Mouse (Mus musculus): ENCODE measurements at regions not wholly inside any gene's neighbourhood (a gene's known extent, or its start where the extent isn't known, plus 50 kb on each side); places are given as distances from the start of the nearest gene placed in this dataset.

- H3K27me3 ChIP-seq (ENCODE audit: insufficient read depth, low read length): no peaks in the 10 kb centered on the region
- ATAC-seq (ENCODE audit: extremely low read depth, insufficient number of reproducible peaks, low FRiP score, poor library complexity, severe bottlenecking) (no peak), DNase-seq (ENCODE audit: low spot score) (no peak)
- no peak overlapping the region for H3K4me3 ChIP-seq (ENCODE audit: low read depth, low read length)
- no peaks in the 10 kb centered on the region for H3K9me3 ChIP-seq (replicated peaks)
- TF ChIP-seq CTCF (IDR thresholded peaks at IDR 0.05; ENCODE audit: low read depth, low read length) (no peak), GATA2 (IDR thresholded peaks at IDR 0.05; ENCODE audit: borderline replicate concordance, low read depth, low read length) (no peak), TAL1 (conservative IDR thresholded peaks at IDR 0.05; ENCODE audit: low read depth, low read length) (no peak), POLR2AphosphoS5 (IDR thresholded peaks at IDR 0.05; ENCODE audit: insufficient replicate concordance, low read depth, low read length) (no peak), GATA1 (IDR thresholded peaks at IDR 0.05; ENCODE audit: borderline replicate concordance, low read length) (no peak)
- no peaks in the 10 kb centered on the region for H3K4me1 ChIP-seq (ENCODE audit: insufficient read depth, low read depth, low read length)
- no peaks in the 10 kb centered on the region for H3K36me3 ChIP-seq (replicated peaks)
These were observed 211.0 kb downstream of the Olfr1505 start for GRCm38 (mm10) chr19:14124250-14124827.

- DNase-seq (ENCODE audit: low spot score): no peak
- no peak overlapping the region for H3K4me3 ChIP-seq (ENCODE audit: low read depth, low read length)
- no peak for TF ChIP-seq CTCF (IDR thresholded peaks at IDR 0.05; ENCODE audit: low read depth, low read length)
- no peak for TF ChIP-seq GATA2 (IDR thresholded peaks at IDR 0.05; ENCODE audit: borderline replicate concordance, low read depth, low read length)
- no peak for TF ChIP-seq GATA1 (IDR thresholded peaks at IDR 0.05; ENCODE audit: borderline replicate concordance, low read length)
- TF ChIP-seq POLR2AphosphoS5 (IDR thresholded peaks at IDR 0.05; ENCODE audit: insufficient replicate concordance, low read depth, low read length): no peak
- no peak for TF ChIP-seq TAL1 (conservative IDR thresholded peaks at IDR 0.05; ENCODE audit: low read depth, low read length)
- ATAC-seq (ENCODE audit: extremely low read depth, insufficient number of reproducible peaks, low FRiP score, poor library complexity, severe bottlenecking): no peak
- no peaks in the 10 kb centered on the region for H3K4me1 ChIP-seq (ENCODE audit: insufficient read depth, low read depth, low read length)
- H3K9me3 ChIP-seq (replicated peaks): no peaks in the 10 kb centered on the region
- no peaks in the 10 kb centered on the region for H3K27me3 ChIP-seq (ENCODE audit: insufficient read depth, low read length)
- H3K36me3 ChIP-seq (replicated peaks): no peaks in the 10 kb centered on the region
These were observed 211.7 kb downstream of the Olfr1505 start for GRCm38 (mm10) chr19:14124986-14125385.

- no peaks in the 10 kb centered on the region for H3K9me3 ChIP-seq (replicated peaks)
- no peak for ATAC-seq (ENCODE audit: extremely low read depth, insufficient number of reproducible peaks, low FRiP score, poor library complexity, severe bottlenecking)
These were observed 215.3 kb downstream of the Olfr1505 start for GRCm38 (mm10) chr19:14128397-14129209.

DNA sequence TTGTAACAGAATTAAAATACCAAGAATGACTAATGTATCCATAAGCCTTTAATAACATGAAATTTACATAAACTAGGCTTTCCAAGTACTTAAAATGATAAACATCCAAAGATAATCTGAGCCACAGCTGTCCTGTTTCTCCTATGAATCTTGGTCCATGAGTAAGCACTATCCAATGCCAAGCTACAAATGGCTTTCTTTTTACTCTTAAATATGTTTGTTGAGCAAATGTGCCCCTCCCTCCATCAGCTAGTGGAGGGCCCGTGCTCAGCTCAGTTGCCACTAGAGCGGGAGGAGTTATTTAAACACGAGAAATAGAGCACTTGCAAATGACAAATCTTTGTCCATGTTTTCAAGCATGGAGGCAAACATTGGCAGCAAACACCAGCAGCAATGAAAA lies 247.9 kb downstream of the Olfr1505 start:
- Histone ChIP-seq H3K27me3 (ENCODE audit: insufficient read depth, low read length) (no peaks in the 10 kb centered on the region), H3K9me3 (replicated peaks) (no peaks in the 10 kb centered on the region), H3K4me1 (ENCODE audit: insufficient read depth, low read depth, low read length) (no peaks in the 10 kb centered on the region), H3K36me3 (replicated peaks) (no peaks in the 10 kb centered on the region), H3K4me3 (ENCODE audit: low read depth, low read length) (no peak overlapping the region)
- no peak for ATAC-seq (ENCODE audit: extremely low read depth, insufficient number of reproducible peaks, low FRiP score, poor library complexity, severe bottlenecking)
- DNase-seq (ENCODE audit: low spot score): no peak
- TF ChIP-seq CTCF (IDR thresholded peaks at IDR 0.05; ENCODE audit: low read depth, low read length) (no peak), TAL1 (conservative IDR thresholded peaks at IDR 0.05; ENCODE audit: low read depth, low read length) (no peak), GATA2 (IDR thresholded peaks at IDR 0.05; ENCODE audit: borderline replicate concordance, low read depth, low read length) (no peak), GATA1 (IDR thresholded peaks at IDR 0.05; ENCODE audit: borderline replicate concordance, low read length) (no peak), POLR2AphosphoS5 (IDR thresholded peaks at IDR 0.05; ENCODE audit: insufficient replicate concordance, low read depth, low read length) (no peak)

More at GRCm38 (mm10) chr19:14128397-14129209, 215.3 kb downstream of the Olfr1505 start:
- Histone ChIP-seq H3K36me3 (replicated peaks) (no peaks in the 10 kb centered on the region), H3K4me1 (ENCODE audit: insufficient read depth, low read depth, low read length) (no peaks in the 10 kb centered on the region), H3K4me3 (ENCODE audit: low read depth, low read length) (no peak overlapping the region), H3K27me3 (ENCODE audit: insufficient read depth, low read length) (no peaks in the 10 kb centered on the region)
- TF ChIP-seq POLR2AphosphoS5 (IDR thresholded peaks at IDR 0.05; ENCODE audit: insufficient replicate concordance, low read depth, low read length) (no peak), GATA2 (IDR thresholded peaks at IDR 0.05; ENCODE audit: borderline replicate concordance, low read depth, low read length) (no peak), GATA1 (IDR thresholded peaks at IDR 0.05; ENCODE audit: borderline replicate concordance, low read length) (no peak), CTCF (IDR thresholded peaks at IDR 0.05; ENCODE audit: low read depth, low read length) (no peak), TAL1 (conservative IDR thresholded peaks at IDR 0.05; ENCODE audit: low read depth, low read length) (no peak)
- DNase-seq (ENCODE audit: low spot score): no peak

DNA sequence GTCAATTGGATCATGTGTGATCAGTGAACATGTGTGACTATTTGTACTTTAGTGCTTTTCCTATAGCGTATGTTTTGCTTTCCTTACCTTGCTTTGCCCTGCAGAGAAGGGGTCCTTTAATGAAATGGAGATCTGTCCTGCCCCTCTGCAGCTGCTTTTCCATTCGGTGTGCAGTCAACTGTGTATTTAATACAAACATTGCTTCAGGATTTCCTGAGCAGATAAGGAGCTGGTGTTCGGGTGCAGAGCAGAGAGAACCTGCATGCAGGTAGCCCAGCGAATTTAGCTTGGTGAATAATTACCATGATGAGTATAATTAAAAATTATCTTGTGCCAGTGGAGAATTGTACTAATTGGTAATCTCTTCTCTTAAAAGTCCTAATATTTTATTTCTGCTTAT lies 249.4 kb downstream of the Olfr1505 start:
- no peaks in the 10 kb centered on the region for H3K36me3 ChIP-seq (replicated peaks)
- no peak overlapping the region for H3K4me3 ChIP-seq (ENCODE audit: low read depth, low read length)
- TF ChIP-seq GATA1 (IDR thresholded peaks at IDR 0.05; ENCODE audit: borderline replicate concordance, low read length): no peak
- TF ChIP-seq GATA2 (IDR thresholded peaks at IDR 0.05; ENCODE audit: borderline replicate concordance, low read depth, low read length): no peak
- TF ChIP-seq CTCF (IDR thresholded peaks at IDR 0.05; ENCODE audit: low read depth, low read length): no peak
- no peak for TF ChIP-seq POLR2AphosphoS5 (IDR thresholded peaks at IDR 0.05; ENCODE audit: insufficient replicate concordance, low read depth, low read length)
- no peaks in the 10 kb centered on the region for H3K9me3 ChIP-seq (replicated peaks)
- ATAC-seq (ENCODE audit: extremely low read depth, insufficient number of reproducible peaks, low FRiP score, poor library complexity, severe bottlenecking) (no peak), DNase-seq (ENCODE audit: low spot score) (no peak)
- H3K4me1 ChIP-seq (ENCODE audit: insufficient read depth, low read depth, low read length): no peaks in the 10 kb centered on the region
- no peaks in the 10 kb centered on the region for H3K27me3 ChIP-seq (ENCODE audit: insufficient read depth, low read length)

DNA sequence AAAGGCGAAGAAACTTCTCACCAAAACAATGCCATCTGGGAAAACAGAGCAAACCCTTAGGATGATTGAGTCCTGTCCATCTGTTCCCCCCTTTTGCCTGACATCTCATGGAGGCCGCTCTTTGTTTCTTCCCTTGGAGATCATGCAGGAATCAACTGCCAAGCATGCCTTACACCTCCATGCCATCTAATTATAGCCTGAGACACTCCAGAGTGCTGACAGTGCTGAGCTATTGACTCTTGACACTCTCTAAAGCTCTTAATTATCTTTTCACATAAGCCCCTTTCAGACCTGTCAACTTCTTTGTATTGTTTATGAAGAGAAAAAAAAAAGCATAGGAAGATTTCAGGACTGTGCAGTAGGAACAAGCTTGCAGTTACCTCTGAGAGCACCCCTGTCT lies 252.4 kb downstream of the Olfr1505 start:
- H3K9me3 ChIP-seq (replicated peaks): no peaks in the 10 kb centered on the region
- TF ChIP-seq CTCF (IDR thresholded peaks at IDR 0.05; ENCODE audit: low read depth, low read length) (no peak), GATA2 (IDR thresholded peaks at IDR 0.05; ENCODE audit: borderline replicate concordance, low read depth, low read length) (no peak), TAL1 (conservative IDR thresholded peaks at IDR 0.05; ENCODE audit: low read depth, low read length) (no peak), POLR2AphosphoS5 (IDR thresholded peaks at IDR 0.05; ENCODE audit: insufficient replicate concordance, low read depth, low read length) (no peak), GATA1 (IDR thresholded peaks at IDR 0.05; ENCODE audit: borderline replicate concordance, low read length) (no peak)
- H3K4me1 ChIP-seq (ENCODE audit: insufficient read depth, low read depth, low read length): no peaks in the 10 kb centered on the region
- no peak for DNase-seq (ENCODE audit: low spot score)
- no peaks in the 10 kb centered on the region for H3K36me3 ChIP-seq (replicated peaks)
- no peaks in the 10 kb centered on the region for H3K27me3 ChIP-seq (ENCODE audit: insufficient read depth, low read length)
- ATAC-seq (ENCODE audit: extremely low read depth, insufficient number of reproducible peaks, low FRiP score, poor library complexity, severe bottlenecking): no peak
- H3K4me3 ChIP-seq (ENCODE audit: low read depth, low read length): no peak overlapping the region

All from G1E (cell line).